Mouse (Mus musculus) limb, embryonic 15.5 days (tissue): ENCODE results near the gene Lsm4. TPM values are rescaled to one million over a fixed set of nuclear protein-coding genes. Genes with fewer than 3 reads are reported as not detected.

Experiments
- ATAC-seq: fragments of 200-750 bp; cut with Nextera tagmentation; 2 replicates; pipeline ENCODE4 v1.8.0; 2017; ENCODE audit warnings: low read depth, moderate TSS enrichment; ENCODE audit not compliant: insufficient number of reproducible peaks, low FRiP score, low TSS enrichment
- H3K27ac ChIP-seq: fragments of 300-500 bp; sonication (generic); 2 replicates; pipeline ENCODE4 v1.5.1; 2015; ENCODE audit warnings: moderate library complexity, mild to moderate bottlenecking, inconsistent platforms
- H3K27me3 ChIP-seq: fragments of 300-500 bp; sonication (generic); 2 replicates; pipeline ENCODE4 v1.6.1; 2015; ENCODE audit warnings: inconsistent platforms
- H3K36me3 ChIP-seq: fragments of 300-500 bp; sonication (generic); 2 replicates; pipeline ENCODE4 v1.6.1; 2015; ENCODE audit warnings: inconsistent platforms
- H3K4me1 ChIP-seq: fragments of 300-500 bp; sonication (generic); 2 replicates; pipeline ENCODE4 v1.6.1; 2015; ENCODE audit warnings: inconsistent platforms
- H3K4me2 ChIP-seq: fragments of 300-500 bp; sonication (generic); 2 replicates; pipeline ENCODE4 v1.6.1; 2015; ENCODE audit warnings: mild to moderate bottlenecking, inconsistent platforms
- H3K4me3 ChIP-seq: fragments of 300-500 bp; sonication (generic); 2 replicates; pipeline ENCODE4 v1.5.1; 2015; ENCODE audit warnings: mild to moderate bottlenecking, inconsistent platforms
- H3K9ac ChIP-seq: fragments of 300-500 bp; sonication (generic); 2 replicates; pipeline ENCODE4 v1.6.1; 2015; ENCODE audit warnings: inconsistent platforms
- H3K9me3 ChIP-seq: fragments of 300-500 bp; sonication (generic); 2 replicates; pipeline ENCODE4 v1.6.1; 2016; ENCODE audit warnings: inconsistent platforms
- WGBS: fragments of 180-500 bp; shearing (Covaris S2); methylation state at CpG from one replicate; pipeline ENCODE4 v1.1.7; 2015; 5-methylcytosine and 5-hydroxymethylcytosine counted together
- polyA plus RNA-seq: library from polyadenylated mRNA; unstranded; fragments of >200 nt; fragmentation: Nextera tagmentation; extraction: Ambion mirVana; gene quantifications from 2 replicates; pipeline ENCODE4 v1.2.1, GENCODE M21; 2015

The Lsm4 gene
- polyA plus RNA-seq, 1 experiment from 2014 or later, result 199 TPM

DNA sequence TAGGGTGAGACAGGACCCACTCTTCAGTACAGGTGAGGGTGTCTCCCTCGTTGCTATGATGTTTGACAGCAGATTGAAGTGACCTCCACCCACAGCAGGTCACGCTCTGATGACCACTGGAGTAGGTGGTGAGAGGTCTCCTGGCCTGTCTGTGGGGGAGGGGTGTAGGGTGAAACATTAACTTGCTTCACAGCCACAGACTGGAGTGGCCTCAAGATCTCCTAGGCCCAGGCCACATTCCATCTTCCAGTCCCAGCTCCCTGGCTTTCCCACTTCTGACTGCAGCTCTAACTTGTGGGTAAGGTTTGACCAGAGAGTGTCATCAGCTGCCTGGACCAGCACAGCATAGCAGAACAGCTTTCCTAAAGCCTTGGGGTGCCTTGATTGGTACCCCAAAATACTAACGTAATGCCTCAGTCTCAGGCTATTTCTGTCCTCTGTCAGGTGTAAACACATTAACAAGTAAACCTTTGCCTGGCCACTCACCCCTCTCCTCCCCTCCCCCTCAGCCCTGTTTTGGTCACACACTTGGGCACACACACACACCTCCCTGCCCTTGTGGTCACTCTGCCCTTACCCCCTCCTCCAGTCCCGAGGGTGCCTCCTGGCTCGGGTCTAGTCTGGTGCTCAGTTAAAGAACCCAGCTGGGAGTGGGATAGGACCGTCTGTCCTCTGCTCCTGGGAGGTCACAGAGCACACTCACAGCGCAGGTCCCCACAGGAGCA lies 50.6 kb downstream of the Lsm4 start, which contains the start of gene Pde4c:
Gene Pde4c, plus strand, starts transcription at position 235 of the 725 bp plus-strand sequence.
- no peak for ATAC-seq
- Histone ChIP-seq H3K36me3 (no peaks in the 10 kb centered on the region), H3K27me3 (peaks cover 27% of the 10 kb centered on the region), H3K4me1 (no peaks in the 10 kb centered on the region), H3K9ac (no peak within 1 kb of the TSS), H3K9me3 (no peaks in the 10 kb centered on the region), H3K4me2 (no peak within 1 kb of the TSS), H3K4me3 (no peak within 1 kb of the TSS), H3K27ac (no peak within 1 kb of the TSS)
- 62% methylated on average over 7 of the region's 7 CpGs for WGBS

DNA sequence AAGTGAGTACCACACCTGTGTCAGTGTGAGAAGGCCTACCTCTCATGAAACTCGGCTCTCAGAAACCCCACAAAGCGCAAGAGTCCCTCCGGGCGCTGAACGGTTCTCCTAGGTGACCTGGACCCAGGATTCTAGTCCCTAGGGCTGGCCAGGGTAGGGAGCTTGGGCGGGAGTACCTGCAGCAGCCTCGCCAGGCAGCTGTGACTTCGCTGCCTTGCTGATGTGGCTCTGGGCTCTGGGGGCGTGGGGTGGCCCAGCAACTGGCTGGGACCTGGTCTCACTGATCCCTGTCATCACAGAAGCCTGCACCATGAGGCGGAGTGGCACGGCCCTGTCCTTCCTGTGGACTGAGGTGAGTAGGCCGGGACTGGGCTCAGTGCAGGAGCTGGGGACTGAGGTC lies 51.2 kb downstream of the Lsm4 start:
- 78% methylated on average over 12 of the region's 12 CpGs for WGBS
- Histone ChIP-seq H3K4me1 (no peaks in the 10 kb centered on the region), H3K27ac (no peak overlapping the region), H3K4me3 (no peak overlapping the region), H3K9ac (no peak overlapping the region), H3K4me2 (no peak overlapping the region), H3K36me3 (no peaks in the 10 kb centered on the region), H3K9me3 (no peaks in the 10 kb centered on the region), H3K27me3 (peaks cover 33% of the 10 kb centered on the region)
- no peak for ATAC-seq

GRCm38 (mm10) chr8:70725792-70726447 lies 52.9 kb downstream of the Lsm4 start:
- no peak for ATAC-seq
- H3K27me3 ChIP-seq, result peaks cover 49% of the 10 kb centered on the region
- no peak overlapping the region for H3K4me2 ChIP-seq
- H3K9me3 ChIP-seq, result no peaks in the 10 kb centered on the region
- no peak overlapping the region for H3K4me3 ChIP-seq
- H3K36me3 ChIP-seq, result no peaks in the 10 kb centered on the region
- H3K27ac ChIP-seq, result no peak overlapping the region
- H3K4me1 ChIP-seq, result peaks cover 7% of the 10 kb centered on the region
- 25% methylated on average over 14 of the region's 14 CpGs for WGBS
- H3K9ac ChIP-seq, result no peak overlapping the region

- H3K4me2 ChIP-seq, result no peak overlapping the region
- 45% methylated on average over 11 of the region's 11 CpGs for WGBS
- H3K27me3 ChIP-seq, result peaks cover 57% of the 10 kb centered on the region
- H3K27ac ChIP-seq, result no peak overlapping the region
- ATAC-seq, result no peak
- no peak overlapping the region for H3K4me3 ChIP-seq
- peaks cover 7% of the 10 kb centered on the region for H3K4me1 ChIP-seq
- H3K9me3 ChIP-seq, result no peaks in the 10 kb centered on the region
- no peak overlapping the region for H3K9ac ChIP-seq
- H3K36me3 ChIP-seq, result no peaks in the 10 kb centered on the region
These were observed 53.7 kb downstream of the Lsm4 start for GRCm38 (mm10) chr8:70726721-70727120.

Other genes with a start within 250 kb of the Lsm4 start
- 22.2 and 22.4 TPM in 2 replicates for gene Crtc1, start 233.7 kb upstream of the Lsm4 start, polyA plus RNA-seq
- 27.9 and 28.2 TPM in 2 replicates for gene Klhl26, start 196.3 kb upstream of the Lsm4 start, polyA plus RNA-seq
- 6.9 and 9.6 TPM in 2 replicates for gene Tmem59l, start 185.9 kb upstream of the Lsm4 start, polyA plus RNA-seq
- 91.2 and 97.7 TPM in 2 replicates for gene Crlf1, start 180.1 kb upstream of the Lsm4 start, polyA plus RNA-seq
- 136 and 149 TPM in 2 replicates for gene Rex1bd, start 166.5 kb upstream of the Lsm4 start, polyA plus RNA-seq
- gene Uba52, start 162.4 kb upstream of the Lsm4 start, polyA plus RNA-seq, result 859 and 940 TPM in 2 replicates
- gene Fkbp8, start 145.5 kb upstream of the Lsm4 start, polyA plus RNA-seq, result 274 and 278 TPM in 2 replicates
- 53.8 and 55.1 TPM in 2 replicates for gene Kxd1, start 145.3 kb upstream of the Lsm4 start, polyA plus RNA-seq
- 20.4 and 21.1 TPM in 2 replicates for gene Ell, start 133.8 kb upstream of the Lsm4 start, polyA plus RNA-seq
- gene Isyna1, start 78.9 kb upstream of the Lsm4 start, polyA plus RNA-seq, result 111 and 123 TPM in 2 replicates
- 119 and 120 TPM in 2 replicates for gene Ssbp4, start 64.4 kb upstream of the Lsm4 start, polyA plus RNA-seq
- 3.2 and 3.3 TPM in 2 replicates for gene Lrrc25, start 57.1 kb upstream of the Lsm4 start, polyA plus RNA-seq
- 0.16 and 0.24 TPM in 2 replicates for gene Gdf15, start 40.8 kb upstream of the Lsm4 start, polyA plus RNA-seq
- 57.5 and 60.7 TPM in 2 replicates for gene Pgpep1, start 12.9 kb upstream of the Lsm4 start, polyA plus RNA-seq
- gene Jund, start 25.7 kb downstream of the Lsm4 start, polyA plus RNA-seq, result 69.8 and 81.5 TPM in 2 replicates
- gene Iqcn, start 30.2 kb downstream of the Lsm4 start, polyA plus RNA-seq, result 0.04 TPM in 2 replicates
- not detected in 2 replicates for gene Gm3336, start 45.3 kb downstream of the Lsm4 start, polyA plus RNA-seq
- gene Pde4c, start 50.5 kb downstream of the Lsm4 start, polyA plus RNA-seq, result 0.05 and 0.16 TPM in 2 replicates
- gene Rab3a, start 81.4 kb downstream of the Lsm4 start, polyA plus RNA-seq, result 17.1 and 19.4 TPM in 2 replicates
- 41.9 and 46.1 TPM in 2 replicates for gene Mpv17l2, start 87.7 kb downstream of the Lsm4 start, polyA plus RNA-seq
- gene Pik3r2, start 103.5 kb downstream of the Lsm4 start, polyA plus RNA-seq, result 85.8 and 91.4 TPM in 2 replicates
- 13.8 and 14.4 TPM in 2 replicates for gene Mast3, start 131.8 kb downstream of the Lsm4 start, polyA plus RNA-seq
- gene Il12rb1, start 135.2 kb downstream of the Lsm4 start, polyA plus RNA-seq, result 0.13 and 0.35 TPM in 2 replicates
- 6.7 and 8.8 TPM in 2 replicates for gene Arrdc2, start 166.5 kb downstream of the Lsm4 start, polyA plus RNA-seq
- gene Kcnn1, start 190.0 kb downstream of the Lsm4 start, polyA plus RNA-seq, result 2.3 and 3.1 TPM in 2 replicates
- 95.8 and 101 TPM in 2 replicates for gene Ccdc124, start 200.7 kb downstream of the Lsm4 start, polyA plus RNA-seq
- 0.44 and 0.70 TPM in 2 replicates for gene Slc5a5, start 219.5 kb downstream of the Lsm4 start, polyA plus RNA-seq
- gene Rpl18a, start 224.2 kb downstream of the Lsm4 start, polyA plus RNA-seq, result 3,854 and 4,707 TPM in 2 replicates
- 43.3 and 49.4 TPM in 2 replicates for gene Map1s, start 232.7 kb downstream of the Lsm4 start, polyA plus RNA-seq